Mouse (Mus musculus): ENCODE data around the gene Prl8a8. TPM values are rescaled to one million over a fixed set of nuclear protein-coding genes. Genes with fewer than 3 reads are reported as not detected.

Prl8a8 gene
- not detected in 2 replicates for polyA plus RNA-seq (2014; fragmentation: Nextera tagmentation; extraction: Ambion mirVana)

DNA sequence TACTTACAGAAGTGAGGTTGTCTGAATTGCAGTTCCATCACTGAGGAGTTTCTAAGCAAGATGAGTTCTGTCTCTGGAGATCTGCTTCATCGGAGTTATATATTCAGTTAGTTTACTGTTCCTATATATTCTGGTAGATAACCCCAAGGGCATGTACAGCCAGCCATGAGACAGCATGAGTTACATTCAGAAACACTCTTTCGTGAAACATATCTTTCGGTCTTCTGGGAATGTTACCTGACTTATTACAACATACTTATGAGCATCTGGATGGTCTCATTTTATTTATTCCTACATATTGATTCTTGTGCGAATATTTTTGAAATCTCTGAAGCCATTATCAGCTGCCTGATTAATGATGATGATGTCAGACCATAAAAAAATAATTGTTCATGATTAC lies at the start of gene Prl8a8:
Gene Prl8a8 (minus strand): TSS at position 101 of the 400 bp plus-strand sequence.
- H3K27ac ChIP-seq (replicated peaks in 1 of 2; ENCODE audit: control insufficient read depth in 1 of 2, insufficient read depth in 1 of 2, low read depth in 2 of 2, low read length in 2 of 2): no peak within 1 kb of the TSS
- H3K36me3 ChIP-seq (ENCODE audit: control insufficient read depth, insufficient read depth, low read length): no peaks in the 10 kb centered on the region
- H3K9me3 ChIP-seq (ENCODE audit: control insufficient read depth, low read length): no peaks in the 10 kb centered on the region
- no peaks in the 10 kb centered on the region for H3K4me1 ChIP-seq (ENCODE audit: control insufficient read depth in 2 of 2, insufficient read depth in 2 of 2, low read length in 2 of 2)
- H3K4me2 ChIP-seq (ENCODE audit: low read length): no peak within 1 kb of the TSS
- 80% methylated on average over 4 of the region's 4 CpGs for WGBS
- H3K27me3 ChIP-seq (ENCODE audit: control insufficient read depth, insufficient read depth, low read length): no peaks in the 10 kb centered on the region
- H3K9ac ChIP-seq (ENCODE audit: low read length): no peak within 1 kb of the TSS
- ATAC-seq (ENCODE audit: insufficient number of reproducible peaks, insufficient read depth, low FRiP score, low read depth): no peak
- H3K4me3 ChIP-seq (ENCODE audit: control insufficient read depth in 1 of 2, insufficient read depth in 1 of 2, low read depth in 1 of 2, low read length in 2 of 2): no peak within 1 kb of the TSS

DNA sequence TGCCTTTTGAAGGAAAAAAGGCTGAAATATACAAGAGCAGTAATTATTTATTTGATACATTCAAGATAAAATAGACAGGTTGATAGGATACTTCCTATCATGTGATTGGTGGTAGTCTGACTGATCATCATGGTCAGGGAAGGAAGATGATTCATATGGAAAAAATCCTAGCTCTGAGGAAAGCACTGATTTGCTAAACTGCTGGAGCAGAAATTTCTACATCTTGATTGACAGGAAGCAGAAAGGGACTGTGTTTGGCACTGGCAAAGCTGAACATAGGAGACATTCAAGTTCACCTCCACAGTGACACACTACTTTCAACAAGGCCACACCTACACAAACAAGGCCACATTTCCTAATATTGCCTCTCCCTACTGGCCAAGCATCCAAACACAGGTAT lies 40.3 kb upstream of the Prl8a8 start:
- Histone ChIP-seq H3K9me3 (ENCODE audit: control insufficient read depth, low read length) (no peaks in the 10 kb centered on the region), H3K9ac (ENCODE audit: low read length) (no peak overlapping the region), H3K4me3 (ENCODE audit: control insufficient read depth in 1 of 2, insufficient read depth in 1 of 2, low read depth in 1 of 2, low read length in 2 of 2) (no peak overlapping the region), H3K4me1 (ENCODE audit: control insufficient read depth in 2 of 2, insufficient read depth in 2 of 2, low read length in 2 of 2) (no peaks in the 10 kb centered on the region), H3K4me2 (ENCODE audit: low read length) (no peak overlapping the region), H3K27me3 (ENCODE audit: control insufficient read depth, insufficient read depth, low read length) (no peaks in the 10 kb centered on the region), H3K36me3 (ENCODE audit: control insufficient read depth, insufficient read depth, low read length) (no peaks in the 10 kb centered on the region), H3K27ac (replicated peaks in 1 of 2; ENCODE audit: control insufficient read depth in 1 of 2, insufficient read depth in 1 of 2, low read depth in 2 of 2, low read length in 2 of 2) (no peak overlapping the region)
- ATAC-seq (ENCODE audit: insufficient number of reproducible peaks, insufficient read depth, low FRiP score, low read depth): no peak

DNA sequence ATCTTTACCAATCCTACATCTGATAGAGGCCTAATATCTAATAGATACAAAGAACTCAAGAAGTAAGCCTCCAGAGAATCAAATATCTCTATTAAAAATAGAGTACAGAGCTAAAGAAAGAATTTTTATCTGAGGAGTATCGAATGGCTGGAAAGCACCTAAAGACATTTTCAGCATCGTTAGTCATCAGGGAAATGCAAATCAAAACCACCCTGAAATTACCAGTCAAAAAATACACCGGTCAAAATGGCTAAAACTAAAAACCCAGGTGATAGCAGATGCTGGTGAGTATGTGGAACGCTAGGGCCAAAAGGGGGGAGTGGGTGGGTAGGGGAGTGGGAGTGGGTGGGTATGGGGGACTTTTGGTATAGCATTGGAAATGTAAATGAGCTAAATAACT lies 10.1 kb upstream of the Prl8a8 start:
- ATAC-seq (ENCODE audit: insufficient number of reproducible peaks, insufficient read depth, low FRiP score, low read depth): no peak
- H3K27me3 ChIP-seq (ENCODE audit: control insufficient read depth, insufficient read depth, low read length): no peaks in the 10 kb centered on the region
- no peak overlapping the region for H3K4me3 ChIP-seq (ENCODE audit: control insufficient read depth in 1 of 2, insufficient read depth in 1 of 2, low read depth in 1 of 2, low read length in 2 of 2)
- 70% methylated on average over 4 of the region's 4 CpGs for WGBS
- no peak overlapping the region for H3K27ac ChIP-seq (replicated peaks in 1 of 2; ENCODE audit: control insufficient read depth in 1 of 2, insufficient read depth in 1 of 2, low read depth in 2 of 2, low read length in 2 of 2)
- H3K9me3 ChIP-seq (ENCODE audit: control insufficient read depth, low read length): no peaks in the 10 kb centered on the region
- no peak overlapping the region for H3K9ac ChIP-seq (ENCODE audit: low read length)
- no peak overlapping the region for H3K4me2 ChIP-seq (ENCODE audit: low read length)
- H3K36me3 ChIP-seq (ENCODE audit: control insufficient read depth, insufficient read depth, low read length): no peaks in the 10 kb centered on the region
- no peaks in the 10 kb centered on the region for H3K4me1 ChIP-seq (ENCODE audit: control insufficient read depth in 2 of 2, insufficient read depth in 2 of 2, low read length in 2 of 2)

DNA sequence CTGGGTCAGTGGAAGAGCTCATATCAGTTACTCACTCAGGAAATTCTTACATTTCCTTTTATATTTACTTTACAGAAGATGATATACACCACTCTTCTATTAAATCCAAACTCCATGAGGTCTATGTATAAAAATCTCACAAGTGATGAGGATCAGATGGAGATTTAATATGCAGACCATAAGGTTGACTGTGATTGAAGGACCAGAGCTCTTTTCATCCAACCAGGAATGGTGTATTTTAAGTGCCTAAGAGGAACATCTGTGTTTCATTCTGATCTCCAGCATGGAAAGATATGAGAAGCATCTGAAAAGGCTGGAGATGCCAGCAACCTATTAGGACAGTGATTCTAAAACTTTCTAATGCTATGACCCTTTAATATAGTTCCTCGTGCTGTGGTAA lies 5.4 kb downstream of the Prl8a8 start:
- no peak for ATAC-seq (ENCODE audit: insufficient number of reproducible peaks, insufficient read depth, low FRiP score, low read depth)

More for the DNA sequence above, 5.4 kb downstream of the Prl8a8 start:
- Histone ChIP-seq H3K9me3 (ENCODE audit: control insufficient read depth, low read length) (no peaks in the 10 kb centered on the region), H3K27ac (replicated peaks in 1 of 2; ENCODE audit: control insufficient read depth in 1 of 2, insufficient read depth in 1 of 2, low read depth in 2 of 2, low read length in 2 of 2) (no peak overlapping the region), H3K9ac (ENCODE audit: low read length) (no peak overlapping the region), H3K4me3 (ENCODE audit: control insufficient read depth in 1 of 2, insufficient read depth in 1 of 2, low read depth in 1 of 2, low read length in 2 of 2) (no peak overlapping the region), H3K4me2 (ENCODE audit: low read length) (no peak overlapping the region), H3K27me3 (ENCODE audit: control insufficient read depth, insufficient read depth, low read length) (no peaks in the 10 kb centered on the region), H3K4me1 (ENCODE audit: control insufficient read depth in 2 of 2, insufficient read depth in 2 of 2, low read length in 2 of 2) (no peaks in the 10 kb centered on the region), H3K36me3 (ENCODE audit: control insufficient read depth, insufficient read depth, low read length) (no peaks in the 10 kb centered on the region)
- WGBS: 77% methylated on average over 1 of the region's 1 CpGs

Other genes with a start within 250 kb of the Prl8a8 start
- not detected in 2 replicates for gene Prl6a1, start 200.6 kb downstream of the Prl8a8 start, polyA plus RNA-seq (2014; fragmentation: Nextera tagmentation; extraction: Ambion mirVana)
- gene Prl8a2, start 167.5 kb downstream of the Prl8a8 start, polyA plus RNA-seq (2014; fragmentation: Nextera tagmentation; extraction: Ambion mirVana): not detected in 2 replicates
- not detected in 2 replicates for gene Prl2b1, start 122.4 kb downstream of the Prl8a8 start, polyA plus RNA-seq (2014; fragmentation: Nextera tagmentation; extraction: Ambion mirVana)
- gene Prl8a6, start 74.5 kb downstream of the Prl8a8 start, polyA plus RNA-seq (2014; fragmentation: Nextera tagmentation; extraction: Ambion mirVana): not detected in 2 replicates
- gene Prl8a9, start 51.4 kb upstream of the Prl8a8 start, polyA plus RNA-seq (2014; fragmentation: Nextera tagmentation; extraction: Ambion mirVana): not detected in 2 replicates
- gene Prl8a1, start 69.0 kb upstream of the Prl8a8 start, polyA plus RNA-seq (2014; fragmentation: Nextera tagmentation; extraction: Ambion mirVana): not detected in 2 replicates
- not detected in 2 replicates for gene Prl7b1, start 97.4 kb upstream of the Prl8a8 start, polyA plus RNA-seq (2014; fragmentation: Nextera tagmentation; extraction: Ambion mirVana)
- not detected in 2 replicates for gene Prl7a1, start 129.3 kb upstream of the Prl8a8 start, polyA plus RNA-seq (2014; fragmentation: Nextera tagmentation; extraction: Ambion mirVana)
- gene Prl7a2, start 154.8 kb upstream of the Prl8a8 start, polyA plus RNA-seq (2014; fragmentation: Nextera tagmentation; extraction: Ambion mirVana): not detected in 2 replicates
- gene Prl7d1, start 203.5 kb upstream of the Prl8a8 start, polyA plus RNA-seq (2014; fragmentation: Nextera tagmentation; extraction: Ambion mirVana): not detected in 2 replicates

All from heart, embryonic 14.5 days (tissue).